Mouse (Mus musculus): ENCODE measurements around the gene Trp53.
"Not testable (repeated sequence)": the region's sequence is repeated elsewhere in the genome, so short reads cannot be mapped to it uniquely, and the experiment has no call there.

Trp53 gene

GRCm38 (mm10) chr11:69601768-69602167, 21.6 kb downstream of the Trp53 start:
- no peak for DNase-seq

DNA sequence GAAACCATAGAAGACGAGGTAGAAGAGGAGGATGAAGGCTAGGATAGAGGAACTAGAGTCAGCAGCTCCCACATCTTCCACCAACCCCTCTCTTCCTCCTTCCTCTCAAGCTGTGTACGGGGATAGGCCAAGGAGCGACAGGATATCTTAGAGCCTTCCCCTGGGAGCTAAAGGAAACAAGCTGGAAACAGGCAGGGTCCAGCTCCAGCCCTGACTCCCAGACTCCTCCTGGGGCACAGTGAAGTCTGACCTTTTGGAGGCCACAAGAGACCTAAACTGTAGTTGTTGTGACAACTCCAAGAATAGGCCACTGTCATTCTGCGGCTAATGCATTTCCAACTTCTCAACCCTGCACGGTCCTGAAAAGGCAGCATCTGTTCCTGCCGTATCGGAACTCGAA, 23.4 kb downstream of the Trp53 start:
- no peak for DNase-seq

DNA sequence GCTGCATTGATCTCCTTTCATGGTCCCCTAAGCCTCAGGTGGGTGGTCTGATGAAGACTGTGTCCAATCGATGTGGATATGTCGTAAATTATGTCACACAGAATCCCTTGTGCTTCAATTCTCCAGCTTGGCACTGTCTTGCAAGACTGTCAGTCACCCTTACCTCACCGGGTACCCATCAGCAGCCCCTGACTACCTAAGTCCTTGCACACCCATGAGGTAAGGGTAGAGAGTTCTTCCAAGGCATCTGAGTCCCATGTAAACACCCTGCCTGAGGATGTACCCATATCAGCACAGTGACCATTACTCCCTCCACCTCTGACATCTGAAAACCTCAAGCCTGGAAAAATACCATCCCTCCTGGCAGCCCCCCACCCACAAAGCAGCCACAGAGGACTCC, 24.2 kb downstream of the Trp53 start:
- DNase-seq, result no peak

- DNase-seq, result peak in 1 of 2 experiments; percentile 47
Observed at GRCm38 (mm10) chr11:69604795-69605664, 24.9 kb downstream of the Trp53 start.

GRCm38 (mm10) chr11:69605726-69606490, 25.7 kb downstream of the Trp53 start, which contains the start of gene Atp1b2:
Gene Atp1b2, minus strand, starts transcription at chr11:69605942.
- DNase-seq, result peak; percentile 74 to 81

GRCm38 (mm10) chr11:69606491-69606795, 26.3 kb downstream of the Trp53 start:
- peak in 1 of 2 experiments; percentile 23 for DNase-seq

DNA sequence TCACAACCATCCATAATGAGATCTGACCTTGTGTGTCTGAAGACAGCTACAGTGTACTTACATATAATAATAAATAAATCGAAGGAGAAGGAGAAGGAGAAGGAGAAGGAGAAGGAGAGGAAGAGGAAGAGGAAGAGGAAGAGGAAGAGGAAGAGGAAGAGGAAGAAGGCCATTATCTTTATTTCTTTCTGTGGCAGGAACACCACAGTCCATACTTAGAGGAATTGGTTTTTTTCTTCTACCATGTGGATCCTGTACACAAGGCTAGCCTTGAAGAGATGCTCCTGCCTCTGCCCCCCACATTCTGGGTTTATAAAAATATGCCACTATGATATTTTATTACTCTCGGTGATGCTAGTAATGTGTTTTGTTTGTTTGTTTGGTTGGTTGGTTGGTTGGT, 26.7 kb downstream of the Trp53 start:
- DNase-seq, result no peak

DNA sequence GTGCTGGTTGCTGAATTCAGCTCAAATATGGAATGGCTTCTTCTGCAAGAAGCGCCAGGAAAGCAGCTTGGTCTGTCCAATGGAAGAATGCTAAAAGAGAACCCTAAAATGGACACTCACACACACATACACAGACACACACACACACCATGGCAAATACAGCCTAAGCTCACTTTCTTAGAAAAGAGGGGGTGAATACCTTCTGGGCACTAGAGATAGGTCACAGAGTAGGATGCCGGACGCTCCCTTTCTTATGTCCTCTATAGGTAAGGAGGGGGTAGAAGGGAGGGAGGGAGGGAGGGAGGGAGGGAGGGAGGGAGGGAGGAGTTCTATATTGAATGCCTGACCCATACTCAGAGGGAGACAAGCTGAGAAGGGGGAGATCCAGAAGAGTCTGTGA, 28.4 kb downstream of the Trp53 start:
- DNase-seq, result no peak

- DNase-seq, result no peak
Observed at GRCm38 (mm10) chr11:69609416-69609815, 29.3 kb downstream of the Trp53 start.

GRCm38 (mm10) chr11:69610899-69611298, 30.7 kb downstream of the Trp53 start:
- DNase-seq, result no peak

DNA sequence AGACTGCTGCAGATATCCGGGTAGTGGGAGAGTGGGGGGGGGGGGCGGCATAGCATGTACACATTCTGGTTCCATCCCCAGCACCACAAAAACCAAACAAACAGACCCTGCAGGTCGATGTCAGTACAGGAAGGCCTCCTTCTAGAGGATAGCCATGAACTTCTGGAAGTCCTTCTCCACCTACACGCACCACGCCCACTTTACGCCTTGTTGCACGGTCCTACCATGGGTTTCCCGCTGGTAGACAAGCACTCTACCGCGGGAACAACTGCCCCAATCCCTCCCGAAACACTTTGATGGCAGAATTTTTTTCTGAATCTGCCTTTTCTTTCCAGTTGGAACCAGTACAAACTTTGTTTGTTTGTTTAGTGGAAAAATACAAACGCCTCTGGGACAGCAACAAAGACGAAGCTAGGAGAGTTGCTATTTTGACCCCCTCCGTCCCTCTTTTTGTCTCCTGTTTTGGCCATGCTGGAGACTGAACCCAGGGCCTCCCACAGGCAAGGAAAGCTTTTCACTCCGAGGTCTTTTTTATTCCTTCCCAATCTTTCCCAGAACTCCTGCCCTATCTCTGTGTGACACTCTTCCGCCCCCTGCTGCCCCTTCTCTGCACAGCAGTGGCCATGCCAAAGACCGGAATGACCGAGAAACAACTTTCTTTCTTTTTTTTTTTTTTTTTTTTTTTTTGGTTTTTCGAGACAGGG, 33.5 kb downstream of the Trp53 start:
- peak; percentile 66 to 74 for DNase-seq

DNA sequence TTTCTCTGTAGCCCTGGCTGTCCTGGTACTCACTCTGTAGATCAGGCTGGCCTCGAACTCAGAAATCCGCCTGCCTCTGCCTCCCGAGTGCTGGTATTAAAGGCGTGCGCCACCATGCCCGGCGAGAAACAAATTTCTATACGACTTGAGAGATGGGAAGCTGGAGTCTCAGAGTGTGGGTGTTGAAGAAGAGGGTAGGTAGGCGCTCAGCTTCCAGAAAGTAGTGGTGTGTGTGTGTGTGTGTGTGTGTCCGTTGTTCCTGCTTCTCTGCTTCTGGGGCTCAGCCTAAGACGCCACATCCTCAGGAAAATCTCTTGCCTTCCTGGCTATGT, 34.1 kb downstream of the Trp53 start:
- not testable (repeated sequence) for DNase-seq

DNA sequence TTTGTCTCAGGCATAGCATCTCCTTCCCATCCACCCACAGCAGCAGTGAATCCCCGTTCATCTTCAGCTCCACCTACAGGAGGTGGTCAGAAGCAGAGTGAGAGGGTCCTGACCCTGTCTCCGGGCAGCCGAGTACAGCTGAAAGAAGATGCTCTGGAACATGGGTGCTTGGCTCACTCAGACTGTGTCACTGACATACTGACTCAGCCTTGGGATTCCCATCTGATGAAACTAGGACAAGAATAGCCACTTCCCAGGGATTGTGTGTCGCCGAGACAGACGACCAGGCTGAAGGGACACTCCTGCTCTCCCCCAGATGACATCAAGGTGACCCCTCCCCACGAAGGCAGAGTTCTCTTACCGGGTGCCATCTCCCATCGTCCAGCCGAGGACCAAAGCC, 36.6 kb downstream of the Trp53 start:
- no peak for DNase-seq

DNA sequence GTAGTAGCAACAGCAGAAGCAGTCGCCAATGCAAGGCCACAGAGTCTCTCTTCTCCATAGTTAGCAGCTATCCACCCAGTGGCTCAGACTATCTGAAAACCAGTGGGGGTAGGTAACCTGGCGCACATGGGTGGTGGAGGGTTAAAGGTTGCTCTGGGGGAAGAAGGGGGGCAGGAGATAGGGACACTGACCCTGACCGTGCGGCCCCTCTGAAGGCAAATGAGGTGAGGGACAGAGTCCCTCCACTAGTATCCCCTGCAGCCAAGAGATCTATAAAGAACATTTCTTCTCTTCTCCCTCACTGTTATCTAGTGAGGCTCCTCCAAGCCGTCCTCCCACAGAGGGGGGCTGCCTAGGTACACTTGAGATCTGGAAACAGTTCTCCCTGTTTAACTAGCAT, 37.6 kb downstream of the Trp53 start, which contains the start of gene Shbg:
Gene Shbg, minus strand, starts transcription at position 101 of the 400 bp plus-strand sequence.
- no peak for DNase-seq

GRCm38 (mm10) chr11:69620394-69621081, 40.4 kb downstream of the Trp53 start:
- no peak for DNase-seq

- DNase-seq, result no peak
Observed at GRCm38 (mm10) chr11:69621571-69622268, 41.6 kb downstream of the Trp53 start, which contains the start of gene Sat2. Gene Sat2, plus strand, starts transcription at chr11:69622024.

- DNase-seq, result no peak
Observed at GRCm38 (mm10) chr11:69622406-69622805, 42.2 kb downstream of the Trp53 start.

DNA sequence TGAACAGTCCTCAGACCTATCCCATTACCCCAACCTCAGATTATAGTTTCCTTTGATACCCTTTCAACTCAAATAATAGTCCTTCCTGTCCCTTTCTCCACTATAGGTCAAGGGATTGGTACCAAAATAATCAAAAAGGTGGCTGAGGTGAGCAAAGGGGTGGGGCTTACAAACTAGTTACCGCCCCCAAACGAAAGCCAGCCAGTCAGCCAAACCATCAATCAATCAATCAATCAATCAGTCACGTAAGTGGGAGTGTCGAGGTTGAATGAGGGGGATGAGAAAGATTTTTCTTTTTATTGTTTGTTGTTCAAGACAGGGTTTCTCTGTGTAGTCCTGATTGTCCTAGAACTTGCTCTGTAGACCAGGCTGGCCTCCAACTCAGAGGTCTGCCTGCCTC, 42.8 kb downstream of the Trp53 start:
- DNase-seq, result no peak

- DNase-seq, result not testable (repeated sequence)
Observed at GRCm38 (mm10) chr11:69624339-69624738, 44.2 kb downstream of the Trp53 start.

GRCm38 (mm10) chr11:69628286-69628685, 48.1 kb downstream of the Trp53 start:
- DNase-seq, result peak; percentile 58 to 65

DNA sequence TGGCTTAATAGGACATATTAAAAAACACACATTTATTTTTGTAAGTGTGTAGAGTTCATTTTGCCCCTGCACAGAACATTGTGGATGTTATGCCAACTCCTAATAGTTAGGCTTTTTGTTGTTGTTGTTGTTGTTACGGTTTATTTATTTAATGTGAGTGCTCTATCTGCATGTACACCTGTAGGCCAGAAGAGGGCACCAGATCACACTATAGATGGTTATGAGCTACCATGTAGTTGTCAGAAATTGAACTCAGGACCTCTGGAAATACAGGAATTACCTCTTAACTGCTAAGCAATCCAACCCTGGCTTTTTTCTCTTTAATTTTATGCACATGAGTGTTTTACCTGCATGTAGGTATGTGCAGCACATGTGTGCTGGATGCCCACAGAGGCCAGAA, 49.6 kb downstream of the Trp53 start:
- DNase-seq, result no peak

All from thymus, postnatal 36 days (tissue).